Mouse (Mus musculus) brown adipose tissue, adult 24 weeks (tissue): ENCODE data around the gene Def8. TPM values are rescaled to one million over a fixed set of nuclear protein-coding genes. Genes with fewer than 3 reads are reported as not detected.
"Not testable (repeated sequence)": the region's sequence is repeated elsewhere in the genome, so short reads cannot be mapped to it uniquely, and the experiment has no call there.

Experiments
- H3K27ac ChIP-seq: fragments of 200-500 bp; replicated peaks from 2 replicates; pipeline ENCODE4 v1.5.1; 2012; ENCODE audit warnings: low read depth, mild to moderate bottlenecking, low read length
- H3K4me1 ChIP-seq: fragments of 200-500 bp; 2 replicates; pipeline ENCODE4 v1.6.1; 2012; ENCODE audit warnings: low read length, mixed read lengths; ENCODE audit not compliant: control insufficient read depth, insufficient read depth, insufficient read length
- H3K4me3 ChIP-seq: fragments of 200-500 bp; 2 replicates; pipeline ENCODE4 v1.5.1; 2012; ENCODE audit warnings: low read depth, mild to moderate bottlenecking, low read length, moderate library complexity; ENCODE audit not compliant: insufficient read depth
- polyA plus RNA-seq: library from polyadenylated mRNA; stranded (reverse); fragments of >200 nt; gene quantifications from 2 replicates; pipeline ENCODE4 v1.2.4, GENCODE M21; 2012; ENCODE audit not compliant: missing spikeins, insufficient read depth, insufficient read length

The Def8 gene
- polyA plus RNA-seq, 1 experiment, result 14.4 TPM

DNA sequence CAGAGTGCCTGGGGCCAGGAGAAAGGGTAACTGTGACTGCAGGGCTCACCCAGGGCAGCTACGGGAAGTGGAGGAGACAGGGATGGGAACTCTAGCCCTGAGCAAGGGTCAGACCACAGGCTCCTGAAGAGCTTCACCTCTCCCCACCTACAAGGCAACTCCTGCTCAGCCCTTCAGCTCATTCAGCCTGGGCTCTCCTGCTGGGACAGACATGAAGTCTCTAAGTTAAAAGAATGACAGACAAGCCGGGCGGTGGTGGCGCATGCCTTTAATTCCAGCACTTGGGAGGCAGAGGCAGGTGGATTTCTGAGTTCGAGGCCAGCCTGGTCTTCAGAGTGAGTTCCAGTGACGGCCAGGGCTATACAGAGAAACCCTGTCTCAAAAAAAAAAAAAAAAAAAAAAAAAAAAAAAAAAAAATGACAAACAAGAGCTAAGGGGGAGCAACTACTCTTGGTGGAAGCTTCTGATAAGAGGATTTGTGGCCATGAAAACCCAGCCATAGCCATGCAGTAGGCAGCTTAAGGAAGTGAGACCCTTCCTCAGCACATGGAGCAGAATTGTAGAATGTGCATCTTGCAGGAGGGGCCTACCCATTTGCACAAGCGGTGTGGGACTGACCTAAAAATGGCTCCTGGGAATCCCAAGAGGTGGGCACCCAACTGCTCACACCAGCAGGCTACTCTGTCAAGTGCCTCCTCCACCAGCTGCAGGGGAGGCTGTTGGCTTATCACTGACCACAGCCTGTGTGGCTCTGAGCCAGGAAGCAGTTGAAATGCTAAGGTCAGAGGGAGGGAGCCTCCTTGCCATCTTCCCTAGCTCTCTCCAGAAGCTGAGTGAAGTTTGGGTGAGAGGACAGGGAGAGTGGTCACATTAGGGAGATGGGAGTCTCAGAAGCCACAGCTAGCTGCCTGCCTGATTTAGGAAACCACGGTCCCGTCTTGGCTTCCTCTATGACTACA lies 14.5 kb upstream of the Def8 start:
- Histone ChIP-seq H3K27ac (no peak overlapping the region), H3K4me3 (no peak overlapping the region), H3K4me1 (no peaks in the 10 kb centered on the region)

DNA sequence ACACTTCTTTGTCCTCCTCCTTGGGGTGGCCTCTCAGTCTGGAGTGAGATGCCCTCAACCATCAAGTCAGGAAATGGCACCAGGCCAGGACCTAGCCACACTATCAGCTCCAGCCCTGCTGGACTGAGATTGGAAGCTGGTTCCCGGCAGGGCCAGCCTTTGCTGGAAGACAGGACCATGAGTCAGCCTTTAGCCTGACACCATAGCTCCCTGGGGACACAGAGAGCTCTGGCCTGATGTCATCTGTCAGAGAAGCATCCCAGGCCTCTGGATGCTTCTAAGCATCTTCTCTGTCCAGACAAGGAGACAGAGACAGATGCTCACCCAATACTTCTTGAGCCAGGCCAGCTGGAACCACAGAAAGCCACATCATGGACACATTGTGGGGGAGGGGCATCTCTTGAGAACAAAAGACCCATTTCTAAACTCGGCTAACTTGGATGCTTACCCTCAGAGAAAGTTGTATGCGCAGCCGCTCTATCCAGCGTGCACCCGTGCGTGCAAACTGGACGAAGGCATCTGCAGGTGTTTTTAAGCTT lies 13.2 kb upstream of the Def8 start:
- Histone ChIP-seq H3K4me1 (no peaks in the 10 kb centered on the region), H3K27ac (no peak overlapping the region), H3K4me3 (no peak overlapping the region)

DNA sequence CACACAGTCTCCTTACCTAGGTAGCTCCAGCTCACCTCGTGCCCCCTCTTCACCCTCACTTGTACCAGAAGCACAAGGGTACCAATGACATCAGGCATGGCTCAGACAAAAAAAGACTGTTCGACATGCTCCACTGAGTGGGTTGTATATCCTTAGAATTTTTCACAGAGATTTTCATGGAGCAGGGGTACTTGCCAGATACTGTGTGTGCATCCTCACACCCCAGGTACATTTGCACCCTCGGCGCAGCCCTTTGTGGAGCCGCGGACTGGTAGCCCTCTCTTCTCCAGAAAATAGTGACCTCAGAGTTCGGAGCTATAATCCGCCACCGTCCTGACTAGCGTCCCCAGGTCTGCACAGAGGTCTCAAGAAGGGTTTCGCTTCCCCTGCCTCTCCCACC lies 12.5 kb upstream of the Def8 start:
- H3K27ac ChIP-seq, result no peak overlapping the region
- H3K4me3 ChIP-seq, result no peak overlapping the region

DNA sequence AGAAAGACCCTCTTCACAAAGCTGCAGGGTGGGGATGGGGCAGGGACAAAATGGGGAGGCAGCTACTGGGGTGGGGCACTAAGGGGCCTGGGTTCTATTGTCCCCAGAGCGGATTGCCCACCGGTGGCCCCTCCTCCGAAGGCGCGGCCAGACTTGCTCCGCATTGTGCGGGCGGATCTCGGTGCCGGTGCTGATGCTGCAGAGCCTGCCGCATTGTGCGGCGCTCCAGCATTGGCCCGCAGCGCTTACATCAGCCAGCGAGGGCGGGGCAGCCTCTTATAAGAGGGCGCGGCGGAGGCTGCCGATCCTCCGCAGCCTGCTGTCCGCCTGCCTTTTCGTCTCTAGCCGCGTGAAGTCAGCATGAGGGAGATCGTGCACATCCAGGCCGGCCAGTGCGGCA lies 12.1 kb upstream of the Def8 start, which contains the start of gene Tubb3:
Gene Tubb3, plus strand, starts transcription at position 179 of the 400 bp plus-strand sequence.
- peak within 1 kb of the TSS; percentile 30; the same call in 1 of the 2 replicates for H3K4me3 ChIP-seq
- H3K27ac ChIP-seq, result no peak within 1 kb of the TSS

More for the DNA sequence above, 12.5 kb upstream of the Def8 start:
- no peaks in the 10 kb centered on the region for H3K4me1 ChIP-seq

DNA sequence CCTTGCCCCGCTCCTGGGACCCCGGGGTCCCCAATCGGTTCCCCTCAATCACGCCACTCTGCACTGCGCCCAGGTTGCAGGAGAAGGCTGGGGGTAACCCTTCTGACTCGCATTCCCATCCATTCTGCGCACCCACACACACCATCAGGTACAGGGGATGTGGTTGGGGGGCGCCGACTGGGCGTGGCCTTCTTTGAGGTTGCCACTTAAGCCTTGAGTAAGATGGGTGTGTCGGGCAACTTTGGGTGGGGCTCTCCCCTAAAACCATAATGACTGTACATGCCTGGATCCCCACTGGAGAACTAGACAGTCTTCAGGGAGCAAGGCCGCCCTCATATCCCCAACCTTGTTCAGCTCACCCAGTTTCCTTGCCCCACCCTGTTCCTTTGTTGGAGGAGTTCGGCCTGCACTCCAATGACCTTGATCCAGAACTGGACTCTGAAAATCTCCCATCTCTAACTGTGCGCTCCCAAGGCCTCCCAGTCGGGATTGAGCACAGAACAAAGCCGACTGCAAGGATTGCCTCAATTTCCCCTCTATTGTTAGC lies 11.5 kb upstream of the Def8 start:
- no peak overlapping the region for H3K27ac ChIP-seq
- H3K4me3 ChIP-seq, result no peak overlapping the region
- H3K4me1 ChIP-seq, result no peaks in the 10 kb centered on the region

More for the DNA sequence above, 12.1 kb upstream of the Def8 start, which contains the start of gene Tubb3:
- no peaks in the 10 kb centered on the region for H3K4me1 ChIP-seq

DNA sequence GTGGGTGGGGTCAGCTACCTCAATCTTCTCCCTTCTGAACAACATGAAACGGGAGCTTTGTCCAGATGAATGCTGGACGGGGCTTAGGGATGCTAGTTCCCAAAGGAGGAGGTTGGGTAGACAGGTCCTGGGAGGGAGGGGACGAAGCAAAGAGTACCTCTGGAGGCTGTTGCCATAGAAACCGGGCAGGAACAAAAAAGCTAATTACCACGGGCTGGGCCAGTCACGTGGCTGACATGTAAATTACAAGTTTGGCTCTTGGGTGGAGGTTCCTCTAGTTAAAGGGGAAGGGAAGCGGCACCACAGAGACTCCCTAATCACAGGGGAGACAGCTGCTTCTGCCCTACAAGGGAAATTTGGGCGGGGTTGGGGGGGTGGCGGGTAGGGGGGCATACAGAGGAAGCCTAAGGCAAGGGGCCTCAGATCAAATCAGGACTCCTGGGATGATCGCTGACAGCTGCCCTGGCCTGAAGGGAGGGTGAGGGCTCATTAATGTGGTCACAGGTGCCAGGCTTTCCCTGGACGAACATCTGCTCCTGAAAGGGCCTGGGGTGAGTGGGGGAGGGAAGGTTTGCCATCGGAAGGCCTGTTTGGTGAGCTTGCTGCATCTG lies 10.7 kb upstream of the Def8 start:
- no peak overlapping the region for H3K4me3 ChIP-seq
- H3K27ac ChIP-seq, result no peak overlapping the region
- H3K4me1 ChIP-seq, result no peaks in the 10 kb centered on the region

DNA sequence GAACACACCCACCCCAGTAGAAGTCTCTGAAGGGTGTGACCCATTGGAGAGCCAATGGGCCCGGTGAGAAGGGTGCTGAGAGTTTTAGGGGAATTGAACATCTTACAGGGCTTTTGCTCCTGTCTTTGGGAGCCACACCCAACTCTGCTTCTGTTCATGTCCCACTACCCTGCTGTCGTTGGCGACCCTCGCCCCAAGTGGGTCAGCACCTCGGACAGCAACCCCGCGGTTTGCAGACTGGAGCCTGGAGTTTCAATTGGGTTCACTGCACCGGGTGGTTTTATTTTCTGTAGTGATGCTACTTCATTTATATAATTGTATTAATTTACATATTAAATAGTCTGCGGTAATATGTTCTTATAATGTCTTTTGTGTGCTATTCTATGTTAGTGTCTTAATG lies 9.1 kb upstream of the Def8 start:
- Histone ChIP-seq H3K4me1 (no peaks in the 10 kb centered on the region), H3K27ac (no peak overlapping the region), H3K4me3 (no peak overlapping the region)

DNA sequence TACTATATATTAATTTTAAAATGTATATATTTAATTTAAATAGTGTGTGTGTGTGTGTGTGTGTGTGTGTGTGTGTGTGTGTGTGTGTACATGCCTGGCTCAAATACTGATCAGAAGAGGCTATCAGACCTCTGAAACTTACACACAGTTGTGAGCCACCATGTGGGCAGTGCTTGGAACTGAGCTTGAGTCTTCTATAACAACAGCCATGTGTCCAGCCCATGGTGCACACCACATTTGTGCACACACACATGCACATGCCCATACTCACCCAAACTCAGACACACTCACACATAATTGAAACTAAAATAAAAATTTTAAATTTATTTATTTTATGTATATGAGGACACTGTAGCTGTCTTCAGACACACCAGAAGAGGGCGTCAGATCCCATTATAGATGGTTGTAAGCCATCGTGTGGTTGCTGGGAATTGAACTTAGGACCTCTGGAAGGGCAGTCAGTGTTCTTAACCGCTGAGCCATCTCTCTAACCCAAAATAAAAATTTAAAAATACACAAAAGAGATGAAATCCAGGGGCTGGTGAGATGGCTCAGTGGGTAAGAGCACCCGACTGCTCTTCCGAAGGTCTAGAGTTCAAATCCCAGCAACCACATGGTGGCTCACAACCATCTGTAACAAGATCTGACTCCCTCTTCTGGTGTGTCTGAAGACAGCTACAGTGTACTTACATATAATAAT lies 8.2 kb upstream of the Def8 start:
- H3K27ac ChIP-seq, H3K4me3 ChIP-seq, H3K4me1 ChIP-seq: not testable (repeated sequence)

DNA sequence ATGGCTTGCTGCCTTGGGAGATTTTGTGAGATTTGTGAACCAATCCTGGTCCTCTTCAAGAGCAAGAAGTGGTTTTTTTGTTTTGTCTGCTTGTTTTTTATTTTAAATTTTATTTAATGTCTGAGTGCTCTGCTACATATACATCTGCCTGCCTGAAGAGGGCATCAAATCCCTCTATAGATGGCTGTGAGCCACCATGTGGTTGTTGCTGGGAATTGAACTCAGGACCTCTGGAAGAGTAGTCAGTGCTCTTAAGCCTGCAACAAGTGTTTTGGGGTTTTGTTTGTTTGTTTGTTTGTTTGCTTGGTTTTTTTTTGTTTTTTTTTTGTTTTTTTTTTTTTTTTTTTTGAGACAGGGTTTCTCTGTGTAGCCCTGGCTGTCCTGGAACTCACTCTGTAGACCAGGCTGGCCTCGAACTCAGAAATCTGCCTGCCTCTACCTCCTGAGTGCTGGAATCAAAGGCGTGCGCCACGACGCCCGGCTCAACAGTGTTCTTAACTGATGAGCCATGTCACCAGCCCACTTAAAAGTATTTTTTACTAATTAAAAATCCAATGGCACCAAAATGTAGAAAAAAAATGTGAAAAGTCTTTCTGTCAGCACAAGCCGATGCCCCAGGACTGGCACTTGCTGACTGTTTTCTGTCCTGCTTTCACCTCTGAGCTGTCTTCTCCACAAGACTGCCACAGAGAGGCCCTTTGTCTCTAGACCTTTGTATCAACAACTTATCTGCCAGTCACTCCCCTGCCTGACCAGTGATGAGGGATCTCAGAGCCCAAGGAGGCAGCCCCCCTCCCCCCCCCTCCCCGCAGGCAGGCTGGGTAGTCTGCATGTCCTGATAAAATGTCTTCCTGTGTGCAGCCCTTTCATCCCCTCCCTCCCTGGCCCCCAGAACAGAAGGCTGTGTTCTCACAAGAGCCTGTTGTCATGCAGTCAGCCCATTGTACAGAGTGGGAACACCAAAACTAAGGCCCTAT lies 7.1 kb upstream of the Def8 start:
- no peak overlapping the region for H3K27ac ChIP-seq
- H3K4me1 ChIP-seq, result no peaks in the 10 kb centered on the region

DNA sequence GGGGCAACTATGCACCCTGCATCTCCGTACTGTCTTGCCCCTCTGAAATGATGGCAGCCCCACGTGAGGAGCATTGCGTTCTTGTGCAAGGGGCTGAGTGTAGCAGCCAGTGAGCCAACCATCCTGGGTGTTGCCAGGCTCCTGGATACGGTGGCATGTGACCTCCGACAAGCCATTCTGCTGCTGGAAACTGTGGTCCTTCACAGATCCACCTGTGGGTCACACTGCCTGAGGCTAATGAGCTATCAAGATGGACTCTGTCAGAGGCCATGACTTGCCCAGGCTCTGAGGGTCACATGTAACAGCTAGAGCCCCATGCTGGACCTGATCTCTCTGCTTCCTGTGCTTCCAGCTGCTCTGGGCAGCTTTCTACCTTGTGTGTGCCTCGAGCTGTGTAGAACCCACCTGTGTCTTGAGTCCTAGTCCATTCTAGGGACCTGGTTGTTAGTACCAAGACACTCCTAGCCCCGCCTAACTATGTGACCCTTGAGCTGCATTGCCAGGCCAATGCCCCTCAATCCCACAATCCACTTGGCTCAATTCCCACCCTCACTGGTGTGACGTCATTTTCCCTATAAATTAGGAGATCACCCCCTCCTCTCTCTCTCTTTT lies 6.3 kb upstream of the Def8 start:
- no peak overlapping the region for H3K27ac ChIP-seq

More for the DNA sequence above, 7.1 kb upstream of the Def8 start:
- no peak overlapping the region for H3K4me3 ChIP-seq

DNA sequence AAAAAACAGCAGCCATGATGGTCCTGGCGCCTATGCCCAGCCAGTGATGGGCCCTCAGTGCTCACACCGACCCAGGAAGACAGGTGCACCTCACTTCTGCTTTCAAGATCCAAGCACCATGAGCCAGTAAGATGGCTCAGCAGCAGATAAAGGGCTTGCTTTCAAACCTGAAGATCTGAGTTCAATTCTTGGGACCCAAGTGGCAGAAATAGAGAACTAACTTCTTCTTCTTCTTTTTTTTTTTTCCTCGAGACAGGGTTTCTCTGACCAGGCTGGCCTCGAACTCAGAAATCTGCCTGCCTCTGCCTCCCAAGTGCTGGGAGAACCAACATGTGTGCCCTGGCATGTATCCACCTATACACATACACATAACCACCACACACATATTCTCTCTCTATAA lies 3.6 kb upstream of the Def8 start:
- H3K4me1 ChIP-seq, result no peaks in the 10 kb centered on the region
- no peak overlapping the region for H3K4me3 ChIP-seq
- H3K27ac ChIP-seq, result no peak overlapping the region

More for the DNA sequence above, 6.3 kb upstream of the Def8 start:
- Histone ChIP-seq H3K4me3 (no peak overlapping the region), H3K4me1 (no peaks in the 10 kb centered on the region)

DNA sequence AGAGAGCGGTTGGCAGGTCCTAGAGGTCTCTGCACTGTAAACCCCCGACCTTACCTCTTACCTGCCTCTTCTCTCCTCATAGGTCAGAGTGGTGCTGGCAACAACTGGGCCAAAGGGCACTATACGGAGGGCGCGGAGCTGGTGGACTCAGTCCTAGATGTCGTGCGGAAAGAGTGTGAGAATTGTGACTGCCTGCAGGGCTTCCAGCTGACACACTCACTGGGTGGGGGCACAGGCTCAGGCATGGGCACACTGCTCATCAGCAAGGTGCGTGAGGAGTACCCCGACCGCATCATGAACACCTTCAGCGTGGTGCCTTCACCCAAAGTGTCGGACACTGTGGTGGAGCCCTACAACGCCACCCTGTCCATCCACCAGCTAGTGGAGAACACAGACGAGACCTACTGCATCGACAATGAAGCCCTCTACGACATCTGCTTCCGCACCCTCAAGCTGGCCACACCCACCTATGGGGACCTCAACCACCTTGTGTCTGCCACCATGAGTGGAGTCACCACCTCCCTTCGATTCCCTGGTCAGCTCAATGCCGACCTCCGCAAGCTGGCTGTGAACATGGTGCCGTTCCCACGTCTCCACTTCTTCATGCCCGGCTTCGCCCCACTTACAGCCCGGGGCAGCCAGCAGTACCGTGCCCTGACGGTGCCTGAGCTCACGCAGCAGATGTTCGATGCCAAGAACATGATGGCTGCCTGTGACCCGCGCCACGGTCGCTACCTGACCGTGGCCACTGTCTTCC lies 2.6 kb upstream of the Def8 start:
- Histone ChIP-seq H3K27ac (no peak overlapping the region), H3K4me1 (no peaks in the 10 kb centered on the region)

DNA sequence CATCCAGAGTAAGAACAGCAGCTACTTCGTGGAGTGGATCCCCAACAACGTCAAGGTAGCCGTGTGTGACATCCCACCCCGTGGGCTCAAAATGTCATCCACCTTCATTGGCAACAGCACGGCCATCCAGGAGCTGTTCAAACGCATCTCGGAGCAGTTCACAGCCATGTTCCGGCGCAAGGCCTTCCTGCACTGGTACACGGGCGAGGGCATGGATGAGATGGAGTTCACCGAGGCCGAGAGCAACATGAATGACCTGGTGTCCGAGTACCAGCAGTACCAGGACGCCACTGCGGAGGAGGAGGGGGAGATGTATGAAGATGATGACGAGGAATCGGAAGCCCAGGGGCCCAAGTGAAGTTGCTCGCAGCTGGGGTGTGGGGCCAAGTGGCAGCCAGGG lies 2.0 kb upstream of the Def8 start:
- Histone ChIP-seq H3K4me1 (no peaks in the 10 kb centered on the region), H3K27ac (no peak overlapping the region), H3K4me3 (no peak overlapping the region)

More for the DNA sequence above, 2.6 kb upstream of the Def8 start:
- no peak overlapping the region for H3K4me3 ChIP-seq
